Mouse (Mus musculus): ENCODE results near the gene Sept11. TPM values are rescaled to one million over a fixed set of nuclear protein-coding genes. Genes with fewer than 3 reads are reported as not detected.

The Sept11 gene
- polyA plus RNA-seq, 1 experiment from 2014 or later: 168 TPM

GRCm38 (mm10) chr5:93115854-93116253 lies 22.6 kb downstream of the Sept11 start:
- 79% methylated on average over 13 of the region's 13 CpGs for WGBS
- peaks cover 16% of the 10 kb centered on the region for H3K4me1 ChIP-seq
- no peak overlapping the region for H3K4me3 ChIP-seq

GRCm38 (mm10) chr5:93117648-93118047 lies 24.4 kb downstream of the Sept11 start:
- no peak overlapping the region for H3K9ac ChIP-seq
- peaks cover 17% of the 10 kb centered on the region for H3K4me1 ChIP-seq
- no peak overlapping the region for H3K4me2 ChIP-seq
- no peak overlapping the region for H3K4me3 ChIP-seq
- no peak for ATAC-seq (ENCODE audit: borderline replicate concordance, extremely low read depth, low FRiP score, low TSS enrichment)
- no peaks in the 10 kb centered on the region for H3K9me3 ChIP-seq
- H3K36me3 ChIP-seq: no peaks in the 10 kb centered on the region
- 81% methylated on average over 8 of the region's 8 CpGs for WGBS
- no peak overlapping the region for H3K27ac ChIP-seq
- no peaks in the 10 kb centered on the region for H3K27me3 ChIP-seq

More at GRCm38 (mm10) chr5:93115854-93116253, 22.6 kb downstream of the Sept11 start:
- Histone ChIP-seq H3K36me3 (no peaks in the 10 kb centered on the region), H3K4me2 (no peak overlapping the region), H3K9me3 (no peaks in the 10 kb centered on the region), H3K27me3 (no peaks in the 10 kb centered on the region), H3K9ac (no peak overlapping the region), H3K27ac (no peak overlapping the region)
- ATAC-seq (ENCODE audit: borderline replicate concordance, extremely low read depth, low FRiP score, low TSS enrichment): no peak

DNA sequence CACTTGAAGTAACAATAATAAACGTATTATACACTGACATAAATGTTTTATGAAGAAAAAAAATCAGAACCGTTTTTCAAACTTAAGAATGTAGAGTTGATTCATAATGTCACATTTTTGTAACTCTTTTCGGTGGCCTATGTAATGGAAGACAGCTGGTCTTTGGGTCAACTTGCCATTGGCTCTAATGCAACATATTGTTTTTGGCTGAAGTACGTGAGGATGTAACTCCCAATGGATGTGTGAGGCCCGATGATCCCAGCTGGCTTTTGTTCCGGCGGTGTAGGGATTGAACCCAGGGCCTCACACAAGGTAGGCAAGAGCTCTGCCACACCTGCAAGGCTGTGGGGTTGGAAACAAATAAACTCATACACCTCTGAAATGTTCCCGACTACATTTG lies 28.4 kb downstream of the Sept11 start:
- no peak for ATAC-seq (ENCODE audit: borderline replicate concordance, extremely low read depth, low FRiP score, low TSS enrichment)
- Histone ChIP-seq H3K9ac (no peak overlapping the region), H3K4me3 (no peak overlapping the region), H3K36me3 (no peaks in the 10 kb centered on the region), H3K4me1 (peaks cover 24% of the 10 kb centered on the region), H3K27me3 (no peaks in the 10 kb centered on the region), H3K4me2 (no peak overlapping the region), H3K9me3 (no peaks in the 10 kb centered on the region), H3K27ac (no peak overlapping the region)
- 63% methylated on average over 8 of the region's 8 CpGs for WGBS

DNA sequence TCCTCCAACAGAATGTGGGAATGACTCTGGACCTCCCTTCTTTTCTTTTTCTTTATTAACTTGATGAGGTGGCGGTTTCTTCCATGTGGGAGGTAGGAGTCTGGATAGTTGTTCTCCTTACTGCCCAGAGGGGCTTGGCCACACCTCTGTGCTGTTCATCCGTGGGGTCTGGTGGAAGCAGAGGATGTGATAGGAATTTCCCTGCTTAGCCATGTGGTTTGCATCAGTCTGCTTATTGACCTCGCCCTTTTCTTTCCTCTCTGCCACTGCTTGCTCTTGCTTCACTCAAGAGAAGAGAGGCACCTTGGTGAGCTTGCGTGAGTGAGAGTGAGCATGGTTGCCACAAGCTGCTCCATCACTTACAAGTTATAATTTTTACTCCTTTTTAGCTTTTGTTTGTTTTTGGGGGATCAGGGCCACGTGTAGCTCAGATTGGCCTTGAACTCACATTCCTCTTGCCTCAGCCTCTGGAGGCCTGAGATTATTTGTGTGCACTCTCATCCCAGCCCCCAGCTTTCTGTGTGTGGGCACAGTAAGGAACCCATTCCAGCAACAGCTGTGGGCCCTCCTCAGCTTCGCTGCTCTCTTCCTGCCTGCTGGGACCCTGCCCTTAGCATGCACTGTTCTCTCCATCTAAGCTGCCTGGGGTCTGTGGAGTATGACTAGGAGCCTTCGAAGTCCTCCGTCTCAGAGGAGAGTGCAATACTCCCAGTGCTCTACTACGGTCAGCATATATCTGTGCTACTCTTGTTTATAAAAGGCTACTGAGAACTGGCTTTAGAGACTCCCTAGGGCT lies 31.0 kb downstream of the Sept11 start:
- ATAC-seq (ENCODE audit: borderline replicate concordance, extremely low read depth, low FRiP score, low TSS enrichment): no peak
- Histone ChIP-seq H3K4me2 (no peak overlapping the region), H3K9ac (no peak overlapping the region), H3K27ac (peak overlapping the region; percentile 41), H3K4me1 (peaks cover 49% of the 10 kb centered on the region), H3K9me3 (no peaks in the 10 kb centered on the region), H3K4me3 (no peak overlapping the region), H3K36me3 (no peaks in the 10 kb centered on the region), H3K27me3 (no peaks in the 10 kb centered on the region)
- 49% methylated on average over 9 of the region's 9 CpGs for WGBS

DNA sequence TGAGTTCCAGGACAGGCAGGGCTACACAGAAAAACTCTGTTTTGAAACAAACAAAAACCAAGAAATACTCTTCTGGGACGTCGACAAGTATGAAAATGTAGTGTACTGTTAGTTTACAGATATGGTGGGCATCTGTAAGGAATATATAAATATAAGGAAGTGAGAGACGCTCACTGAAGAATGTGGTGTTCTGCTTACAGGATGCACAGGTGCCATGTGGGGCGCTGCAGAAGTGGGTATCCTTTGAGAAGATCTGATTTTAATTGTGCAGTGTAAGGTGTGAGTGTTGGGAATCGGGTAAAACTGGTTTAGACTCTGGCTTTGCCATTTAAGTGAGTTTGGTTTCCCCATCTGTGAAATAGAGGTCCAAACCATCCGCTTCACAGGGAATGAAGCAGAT lies 32.1 kb downstream of the Sept11 start:
- H3K4me1 ChIP-seq: peaks cover 60% of the 10 kb centered on the region
- H3K36me3 ChIP-seq: no peaks in the 10 kb centered on the region
- H3K4me2 ChIP-seq: no peak overlapping the region
- H3K27me3 ChIP-seq: no peaks in the 10 kb centered on the region
- no peaks in the 10 kb centered on the region for H3K9me3 ChIP-seq
- H3K9ac ChIP-seq: no peak overlapping the region
- no peak overlapping the region for H3K4me3 ChIP-seq
- no peak overlapping the region for H3K27ac ChIP-seq
- 87% methylated on average over 6 of the region's 6 CpGs for WGBS
- no peak for ATAC-seq (ENCODE audit: borderline replicate concordance, extremely low read depth, low FRiP score, low TSS enrichment)

- Histone ChIP-seq H3K27ac (no peak overlapping the region), H3K9ac (no peak overlapping the region), H3K4me1 (peaks cover 66% of the 10 kb centered on the region), H3K4me2 (no peak overlapping the region), H3K27me3 (no peaks in the 10 kb centered on the region), H3K4me3 (no peak overlapping the region), H3K9me3 (no peaks in the 10 kb centered on the region), H3K36me3 (no peaks in the 10 kb centered on the region)
- 56% methylated on average over 12 of the region's 12 CpGs for WGBS
- ATAC-seq (ENCODE audit: borderline replicate concordance, extremely low read depth, low FRiP score, low TSS enrichment): no peak
Observed at GRCm38 (mm10) chr5:93126222-93126929, 33.1 kb downstream of the Sept11 start.

DNA sequence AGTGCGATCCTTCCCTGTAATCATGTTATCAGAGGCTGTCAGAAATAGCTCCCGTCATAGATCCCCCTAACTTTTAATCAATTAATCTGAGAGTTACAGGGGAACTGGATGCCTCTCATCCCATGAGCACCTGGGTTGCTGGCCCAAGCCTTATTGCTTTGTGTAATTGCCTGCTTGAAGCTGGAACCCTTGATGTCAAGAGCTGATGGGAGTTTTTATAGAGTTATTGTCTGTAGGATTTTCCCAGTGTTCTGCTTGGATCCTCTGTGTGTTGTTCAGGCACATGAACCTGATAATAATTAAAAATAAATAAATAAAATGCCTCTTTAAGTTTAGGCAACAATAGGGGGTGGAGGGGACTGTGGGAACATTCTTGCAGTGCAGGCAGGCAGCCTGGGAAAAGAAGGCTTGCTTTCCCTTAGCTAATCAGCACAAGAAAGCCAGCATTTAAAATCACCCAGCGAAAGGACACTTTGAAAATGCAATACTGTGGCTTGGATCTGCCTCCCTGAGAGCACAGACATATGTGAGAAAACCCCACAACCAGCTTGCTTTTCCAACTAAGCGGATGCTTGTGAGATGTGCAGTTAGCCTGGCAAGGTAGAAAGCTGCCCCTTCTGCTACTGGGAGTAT lies 33.8 kb downstream of the Sept11 start:
- H3K36me3 ChIP-seq: no peaks in the 10 kb centered on the region
- WGBS: 71% methylated on average over 4 of the region's 4 CpGs

DNA sequence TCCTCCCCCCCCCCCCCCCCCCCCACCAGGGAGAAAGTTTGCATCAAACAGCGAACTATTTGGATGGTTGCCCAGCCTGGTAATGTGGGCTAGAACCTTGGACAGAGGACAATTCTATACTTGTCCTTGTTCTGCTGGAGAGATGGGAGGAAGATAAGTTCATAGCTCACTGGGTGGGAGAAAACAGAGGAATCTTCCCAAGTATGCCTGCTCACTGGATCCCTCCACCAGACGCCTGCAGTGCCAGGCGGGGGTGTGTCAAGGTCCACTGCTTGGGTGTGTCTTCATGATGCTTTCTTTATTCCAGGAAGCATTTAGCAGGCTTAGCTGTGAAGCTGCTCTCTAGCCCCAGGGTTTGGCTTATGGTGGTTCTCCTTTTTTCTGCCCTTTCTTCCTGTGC lies 34.5 kb downstream of the Sept11 start:
- Histone ChIP-seq H3K4me3 (no peak overlapping the region), H3K27me3 (no peaks in the 10 kb centered on the region), H3K36me3 (no peaks in the 10 kb centered on the region), H3K4me2 (no peak overlapping the region), H3K4me1 (peaks cover 76% of the 10 kb centered on the region), H3K27ac (peak overlapping the region; percentile 39), H3K9me3 (no peaks in the 10 kb centered on the region), H3K9ac (no peak overlapping the region)
- 16% methylated on average over 3 of the region's 3 CpGs for WGBS
- ATAC-seq (ENCODE audit: borderline replicate concordance, extremely low read depth, low FRiP score, low TSS enrichment): no peak

More for the DNA sequence above, 33.8 kb downstream of the Sept11 start:
- H3K9ac ChIP-seq: no peak overlapping the region
- ATAC-seq (ENCODE audit: borderline replicate concordance, extremely low read depth, low FRiP score, low TSS enrichment): no peak
- H3K9me3 ChIP-seq: no peaks in the 10 kb centered on the region
- no peak overlapping the region for H3K4me3 ChIP-seq
- H3K27me3 ChIP-seq: no peaks in the 10 kb centered on the region
- peak overlapping the region; percentile 12; the same call in 1 of the 2 replicates for H3K27ac ChIP-seq
- peaks cover 73% of the 10 kb centered on the region for H3K4me1 ChIP-seq
- no peak overlapping the region for H3K4me2 ChIP-seq

DNA sequence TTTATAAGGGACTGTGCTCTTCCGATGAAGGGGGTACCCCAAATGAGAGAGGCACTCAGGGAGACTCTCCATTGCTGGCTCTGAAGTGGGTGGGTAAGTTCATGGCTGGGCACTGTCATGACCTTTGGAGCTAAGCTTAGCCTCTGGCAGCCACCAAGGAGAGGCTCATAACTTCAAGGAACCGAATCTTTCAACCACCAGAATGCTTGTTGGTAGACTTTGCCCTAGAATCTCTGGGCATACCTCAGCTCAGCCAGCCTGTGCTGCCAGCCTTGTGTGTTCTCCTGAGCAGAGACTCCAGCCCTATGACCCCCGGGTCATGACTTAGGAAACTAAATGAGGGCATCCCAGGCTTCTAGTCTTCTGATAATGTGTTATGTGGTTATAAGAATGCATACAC lies 35.5 kb downstream of the Sept11 start:
- peaks cover 84% of the 10 kb centered on the region for H3K4me1 ChIP-seq
- H3K9me3 ChIP-seq: no peaks in the 10 kb centered on the region
- H3K9ac ChIP-seq: no peak overlapping the region
- no peaks in the 10 kb centered on the region for H3K36me3 ChIP-seq
- H3K4me2 ChIP-seq: no peak overlapping the region
- H3K27ac ChIP-seq: peak overlapping the region; percentile 39; the same call in 1 of the 2 replicates
- 74% methylated on average over 3 of the region's 3 CpGs for WGBS
- no peak overlapping the region for H3K4me3 ChIP-seq
- ATAC-seq (ENCODE audit: borderline replicate concordance, extremely low read depth, low FRiP score, low TSS enrichment): no peak
- H3K27me3 ChIP-seq: no peaks in the 10 kb centered on the region

DNA sequence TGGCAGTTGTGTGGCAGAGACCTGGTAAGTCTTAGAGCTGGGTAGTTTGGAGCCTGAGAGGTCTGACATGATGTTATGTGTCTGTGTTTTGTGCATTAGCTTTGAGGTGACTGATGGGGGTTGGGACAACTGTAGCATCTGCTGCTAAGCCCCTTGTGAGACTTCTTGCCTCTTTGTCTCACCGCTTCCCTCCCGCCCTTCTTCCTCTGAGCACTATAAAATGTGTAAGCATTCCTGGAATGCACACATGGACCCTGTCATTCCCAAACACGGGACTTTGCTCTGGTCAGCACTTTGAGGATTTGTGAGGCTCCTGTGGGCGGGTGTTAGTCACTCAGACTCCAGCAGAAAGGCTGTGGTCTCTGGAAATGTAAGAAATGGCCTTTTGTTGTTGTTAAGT lies 36.7 kb downstream of the Sept11 start:
- Histone ChIP-seq H3K4me3 (no peak overlapping the region), H3K27ac (peak overlapping the region; percentile 85), H3K27me3 (no peaks in the 10 kb centered on the region), H3K36me3 (no peaks in the 10 kb centered on the region), H3K9ac (no peak overlapping the region), H3K4me1 (peaks cover 79% of the 10 kb centered on the region), H3K9me3 (no peaks in the 10 kb centered on the region), H3K4me2 (no peak overlapping the region)
- ATAC-seq (ENCODE audit: borderline replicate concordance, extremely low read depth, low FRiP score, low TSS enrichment): peak; percentile 84
- 8% methylated on average over 4 of the region's 4 CpGs for WGBS

DNA sequence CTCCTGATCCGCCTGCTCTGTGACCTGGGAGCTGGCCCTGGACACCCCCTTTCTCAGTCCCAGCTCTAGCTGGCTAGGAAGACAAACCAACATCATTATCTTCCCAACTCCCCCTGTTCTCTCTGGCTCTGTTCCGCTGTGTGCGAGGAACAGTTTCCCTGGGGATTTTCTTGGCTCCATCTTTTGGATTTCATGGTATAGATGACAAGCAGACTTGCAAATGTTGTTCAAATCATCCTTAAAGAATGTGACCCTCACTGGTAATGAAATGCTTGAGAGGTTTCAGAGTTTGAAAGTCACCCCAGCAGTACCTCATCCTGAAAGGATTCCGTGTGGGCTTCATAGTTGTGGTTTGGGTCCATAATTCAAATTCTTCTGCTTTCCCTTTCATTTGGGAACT lies 38.2 kb downstream of the Sept11 start:
- 62% methylated on average over 4 of the region's 4 CpGs for WGBS
- H3K9ac ChIP-seq: no peak overlapping the region
- peaks cover 81% of the 10 kb centered on the region for H3K4me1 ChIP-seq
- H3K27ac ChIP-seq: peak overlapping the region; percentile 85
- H3K27me3 ChIP-seq: no peaks in the 10 kb centered on the region
- no peaks in the 10 kb centered on the region for H3K36me3 ChIP-seq
- ATAC-seq (ENCODE audit: borderline replicate concordance, extremely low read depth, low FRiP score, low TSS enrichment): no peak
- H3K9me3 ChIP-seq: no peaks in the 10 kb centered on the region
- no peak overlapping the region for H3K4me3 ChIP-seq
- H3K4me2 ChIP-seq: no peak overlapping the region

All from lung, embryonic 15.5 days (tissue).